In genomic region chr12:79744131-79744530, GRCm38 (mm10) we compare ENCODE assay signal across 20 mouse cellular contexts.
DNase-seq lines count a peak whose midpoint lies in the region; ATAC-seq and TF ChIP-seq lines count a peak whose summit lies in the region.
"Had no signal": no experiment of that assay in that cellular context is flagged by ENCODE, and none has a peak within 500 bp of the region (broad histone marks: within the 10 kb centered on the region; RNA-seq: fewer than 3 reads in every experiment).

No protein-coding gene starts in this region.

- H3K9me3 ChIP-seq in hindbrain, embryonic 10.5 days: no peaks in the 10 kb centered on the region
- H3K9me3 ChIP-seq in hindbrain, embryonic 12.5 days (replicated peaks): no peaks in the 10 kb centered on the region
- H3K9me3 ChIP-seq: embryonic facial prominence, embryonic 13.5 days; hindbrain, embryonic 13.5 days; intestine, embryonic 15.5 days; kidney, embryonic 15.5 days; limb, embryonic 10.5 days; midbrain, embryonic 15.5 days had no signal

- peaks cover 9% of the 10 kb centered on the region; the same call in 1 of the 2 replicates for H3K27me3 ChIP-seq in hindbrain, embryonic 10.5 days (ENCODE audit: insufficient read depth, poor library complexity, severe bottlenecking)
- H3K27me3 ChIP-seq in hindbrain, embryonic 12.5 days: no peaks in the 10 kb centered on the region
- H3K27me3 ChIP-seq in cerebellum, adult 2 months (ENCODE audit: control insufficient read depth, insufficient read depth, low read length): no peaks in the 10 kb centered on the region
- H3K27me3 ChIP-seq: embryonic facial prominence, embryonic 13.5 days; hindbrain, embryonic 13.5 days; intestine, embryonic 15.5 days; kidney, embryonic 15.5 days; midbrain, embryonic 15.5 days had no signal

- peak; percentile 54 to 78 for DNase-seq in adrenal gland, adult (ENCODE audit: inconsistent age in 2 of 2, low spot score in 1 of 2)
- no peak for DNase-seq in adrenal gland, adult 8-10 months
- DNase-seq in hindbrain, embryonic 10.5 days (ENCODE audit: low spot score): no peak
- DNase-seq in adrenal gland, postnatal 14 days: peak; percentile 57
- DNase-seq in monocyte, adult 2 months (ENCODE audit: low read depth in 1 of 2, low spot score in 2 of 2): peak; percentile 11 to 17
- DNase-seq in spleen, adult 18-20 months: no peak
- DNase-seq in cerebellum, adult 2 months: no peak
- DNase-seq: cerebellum, adult 9-11 months; lung, embryonic 14.5 days; right cerebral cortex, postnatal 14 days; thymus, adult 18-20 months had no signal

- no peak overlapping the region for H3K9ac ChIP-seq in hindbrain, embryonic 12.5 days
- H3K9ac ChIP-seq: embryonic facial prominence, embryonic 13.5 days; hindbrain, embryonic 13.5 days; intestine, embryonic 15.5 days; kidney, embryonic 15.5 days; lung, embryonic 14.5 days; midbrain, embryonic 15.5 days had no signal

- no peak for ATAC-seq in hindbrain, embryonic 12.5 days (ENCODE audit: low FRiP score)
- ATAC-seq: intestine, embryonic 15.5 days; midbrain, embryonic 15.5 days had no signal

- 84% methylated on average over 6 of the region's 6 CpGs for WGBS in hindbrain, embryonic 10.5 days
- 76% methylated on average over 6 of the region's 6 CpGs for WGBS in hindbrain, embryonic 12.5 days
- 90% methylated on average over 6 of the region's 6 CpGs for WGBS in cerebellum, adult 2 months

- no peaks in the 10 kb centered on the region for H3K36me3 ChIP-seq in hindbrain, embryonic 10.5 days
- no peaks in the 10 kb centered on the region for H3K36me3 ChIP-seq in hindbrain, embryonic 12.5 days
- H3K36me3 ChIP-seq: embryonic facial prominence, embryonic 13.5 days; hindbrain, embryonic 13.5 days; intestine, embryonic 15.5 days; kidney, embryonic 15.5 days; limb, embryonic 10.5 days; midbrain, embryonic 15.5 days had no signal

- no peak overlapping the region for H3K4me3 ChIP-seq in hindbrain, embryonic 10.5 days
- no peak overlapping the region for H3K4me3 ChIP-seq in hindbrain, embryonic 12.5 days
- no peak overlapping the region for H3K4me3 ChIP-seq in cerebellum, adult 2 months (replicated peaks; ENCODE audit: insufficient read depth, low read depth, low read length)
- H3K4me3 ChIP-seq: embryonic facial prominence, embryonic 13.5 days; hindbrain, embryonic 13.5 days; intestine, embryonic 15.5 days; kidney, embryonic 15.5 days; limb, embryonic 10.5 days; midbrain, embryonic 15.5 days had no signal

- H3K4me1 ChIP-seq in hindbrain, embryonic 10.5 days (replicated peaks): peaks cover 57% of the 10 kb centered on the region
- H3K4me1 ChIP-seq in hindbrain, embryonic 12.5 days: peaks cover 36% of the 10 kb centered on the region
- no peaks in the 10 kb centered on the region for H3K4me1 ChIP-seq in cerebellum, adult 2 months (ENCODE audit: control insufficient read depth, insufficient read depth, low read length)

- H3K4me2 ChIP-seq in hindbrain, embryonic 12.5 days (replicated peaks): no peak overlapping the region
- H3K4me2 ChIP-seq: embryonic facial prominence, embryonic 13.5 days; hindbrain, embryonic 13.5 days; intestine, embryonic 15.5 days; kidney, embryonic 15.5 days; liver, embryonic 11.5 days; lung, embryonic 14.5 days; midbrain, embryonic 15.5 days had no signal

- no peak for TF ChIP-seq CTCF in cerebellum, adult 2 months (IDR thresholded peaks at IDR 0.05; ENCODE audit: borderline replicate concordance, insufficient read depth, low read depth, low read length)

- no peak for TF ChIP-seq POLR2A in cerebellum, adult 2 months (IDR thresholded peaks at IDR 0.05; ENCODE audit: borderline replicate concordance, insufficient read depth, low read length)

- peak overlapping the region; percentile 53; the same call in 1 of the 2 replicates for H3K27ac ChIP-seq in hindbrain, embryonic 10.5 days
- no peak overlapping the region for H3K27ac ChIP-seq in hindbrain, embryonic 12.5 days
- no peak overlapping the region for H3K27ac ChIP-seq in cerebellum, adult 2 months (ENCODE audit: insufficient read depth, low read length)
- H3K27ac ChIP-seq: embryonic facial prominence, embryonic 13.5 days; hindbrain, embryonic 13.5 days; kidney, embryonic 15.5 days; limb, embryonic 10.5 days; macrophage; midbrain, embryonic 15.5 days had no signal

Comparison
In these comparisons a context has a peak if more than half of its experiments do, and no peak if none do; other contexts are left out.
1. DNase-seq: peak in adrenal gland, adult (2 of 2), adrenal gland, postnatal 14 days (single experiment) and monocyte, adult 2 months (2 of 2); none in adrenal gland, adult 8-10 months (single experiment), hindbrain, embryonic 10.5 days (single experiment), spleen, adult 18-20 months (0 of 2) and cerebellum, adult 2 months (0 of 2).